In genomic region chr17:71112689-71113088, GRCm38 (mm10) we compare ENCODE assay signal across 23 mouse cellular contexts.
DNase-seq lines count a peak whose midpoint lies in the region; ATAC-seq and TF ChIP-seq lines count a peak whose summit lies in the region.
"Had no signal": no experiment of that assay in that cellular context is flagged by ENCODE, and none has a peak within 500 bp of the region (broad histone marks: within the 10 kb centered on the region; RNA-seq: fewer than 3 reads in every experiment).

No protein-coding gene starts in this region.

- no peak overlapping the region for H3K4me3 ChIP-seq in lung, postnatal 0 days (ENCODE audit: low read depth, low read length)
- H3K4me3 ChIP-seq in limb, embryonic 10.5 days: no peak overlapping the region
- H3K4me3 ChIP-seq: embryonic facial prominence, embryonic 10.5 days; embryonic facial prominence, embryonic 12.5 days; forebrain, embryonic 13.5 days; forebrain, embryonic 15.5 days had no signal

- peak; percentile 73 for TF ChIP-seq EP300 in lung, postnatal 0 days (IDR thresholded peaks at IDR 0.05)

- DNase-seq in heart, adult 11 months: peak; percentile 37
- DNase-seq in heart, postnatal 36 days: no peak
- no peak for DNase-seq in lung, postnatal 0 days (ENCODE audit: low spot score)
- no peak for DNase-seq in lung, postnatal 25 days (ENCODE audit: low spot score)
- DNase-seq in limb, embryonic 10.5 days (ENCODE audit: low spot score): no peak
- DNase-seq: adrenal gland, adult 8-10 months; adrenal gland, postnatal 14 days; adrenal gland, postnatal 36 days; B cell, adult 2 months; cerebellum, adult 11-12 months; cerebellum, adult 2 months; cerebellum, adult 9-10 months; cerebellum, postnatal 10 days; cerebellum, postnatal 25 days had no signal

- peak; percentile 74 for ATAC-seq in lung, postnatal 0 days
- ATAC-seq: activated CD4-positive, CD25-positive, alpha-beta regulatory T cell, adult 4 months; CD4-positive, CD25-positive, alpha-beta regulatory T cell, adult 4 months; forebrain, embryonic 13.5 days; forebrain, embryonic 15.5 days; Patski had no signal

- no peak overlapping the region for H3K27ac ChIP-seq in lung, postnatal 0 days (ENCODE audit: low read length)
- peak overlapping the region; percentile 8; the same call in 1 of the 2 replicates for H3K27ac ChIP-seq in limb, embryonic 10.5 days
- H3K27ac ChIP-seq: embryonic facial prominence, embryonic 10.5 days; embryonic facial prominence, embryonic 12.5 days; forebrain, embryonic 13.5 days; forebrain, embryonic 15.5 days had no signal

- no peaks in the 10 kb centered on the region for H3K27me3 ChIP-seq in lung, postnatal 0 days (replicated peaks; ENCODE audit: insufficient read depth, low read length)
- H3K27me3 ChIP-seq in limb, embryonic 10.5 days (ENCODE audit: low read depth, poor library complexity, severe bottlenecking): no peaks in the 10 kb centered on the region
- H3K27me3 ChIP-seq: CH12.LX; embryonic facial prominence, embryonic 12.5 days; forebrain, embryonic 13.5 days; forebrain, embryonic 15.5 days; Patski had no signal

- H3K4me1 ChIP-seq in lung, postnatal 0 days (ENCODE audit: insufficient read depth, low read depth, low read length): no peaks in the 10 kb centered on the region; the same call in 1 of the 2 replicates
- peaks cover 26% of the 10 kb centered on the region for H3K4me1 ChIP-seq in limb, embryonic 10.5 days
- H3K4me1 ChIP-seq: forebrain, embryonic 13.5 days; forebrain, embryonic 15.5 days had no signal

- no peaks in the 10 kb centered on the region for H3K9me3 ChIP-seq in lung, postnatal 0 days (ENCODE audit: low read length)
- H3K9me3 ChIP-seq in limb, embryonic 10.5 days (replicated peaks): no peaks in the 10 kb centered on the region
- H3K9me3 ChIP-seq: embryonic facial prominence, embryonic 10.5 days; embryonic facial prominence, embryonic 12.5 days; forebrain, embryonic 13.5 days; forebrain, embryonic 15.5 days; G1E had no signal

- intact Hi-C loops in heart, postnatal 36 days (cut with DNase I): no loop called here

- no peak overlapping the region for H3K4me2 ChIP-seq in lung, postnatal 0 days (replicated peaks; ENCODE audit: low read depth, low read length)
- H3K4me2 ChIP-seq: embryonic facial prominence, embryonic 12.5 days; forebrain, embryonic 13.5 days; forebrain, embryonic 15.5 days had no signal

- 55% methylated on average over 3 of the region's 3 CpGs for WGBS in lung, postnatal 0 days
- 96% methylated on average over 3 of the region's 3 CpGs for WGBS in limb, embryonic 10.5 days

- H3K36me3 ChIP-seq in lung, postnatal 0 days (ENCODE audit: insufficient read depth, low read length): no peaks in the 10 kb centered on the region
- H3K36me3 ChIP-seq in limb, embryonic 10.5 days: no peaks in the 10 kb centered on the region
- H3K36me3 ChIP-seq: embryonic facial prominence, embryonic 10.5 days; embryonic facial prominence, embryonic 12.5 days; forebrain, embryonic 15.5 days; G1E had no signal

- no peak overlapping the region for H3K9ac ChIP-seq in lung, postnatal 0 days (replicated peaks; ENCODE audit: low read depth)
- H3K9ac ChIP-seq: embryonic facial prominence, embryonic 12.5 days; forebrain, embryonic 13.5 days; forebrain, embryonic 15.5 days had no signal

- TF ChIP-seq CTCF in lung, postnatal 0 days (IDR thresholded peaks at IDR 0.05): no peak
